Mouse (Mus musculus): Measurements from ENCODE around the gene Ube2u.

DNA sequence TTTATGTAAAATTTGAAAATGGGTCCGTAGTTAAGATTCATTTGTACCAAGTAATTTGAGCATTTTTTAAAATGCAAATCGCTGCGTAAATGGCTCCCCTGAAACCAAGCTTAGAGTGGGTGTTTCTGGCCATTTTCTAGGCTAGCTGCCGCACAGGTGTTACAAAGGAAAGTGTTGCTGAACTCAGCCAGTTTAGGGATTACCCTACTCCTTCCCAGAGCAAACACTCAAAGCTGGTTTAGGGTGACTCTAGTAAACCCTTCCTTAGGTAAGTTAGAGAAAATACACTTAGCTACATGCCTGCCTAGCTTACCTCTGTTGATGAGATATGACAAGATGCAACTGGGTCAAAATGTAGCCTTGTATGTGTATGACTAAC, 42.5 kb upstream of the Ube2u start:
- TF ChIP-seq POLR2A (IDR thresholded peaks at IDR 0.05; ENCODE audit: borderline replicate concordance, extremely low read depth, insufficient read depth, insufficient read length, poor library complexity, severe bottlenecking) (no peak), CTCF (IDR thresholded peaks at IDR 0.05; ENCODE audit: borderline replicate concordance, extremely low read depth, insufficient read depth, insufficient read length) (no peak)

Measured in brain, embryonic 14.5 days (tissue).